Mouse (Mus musculus): Measurements from ENCODE around the gene Cyp26a1.

Gene Cyp26a1

DNA sequence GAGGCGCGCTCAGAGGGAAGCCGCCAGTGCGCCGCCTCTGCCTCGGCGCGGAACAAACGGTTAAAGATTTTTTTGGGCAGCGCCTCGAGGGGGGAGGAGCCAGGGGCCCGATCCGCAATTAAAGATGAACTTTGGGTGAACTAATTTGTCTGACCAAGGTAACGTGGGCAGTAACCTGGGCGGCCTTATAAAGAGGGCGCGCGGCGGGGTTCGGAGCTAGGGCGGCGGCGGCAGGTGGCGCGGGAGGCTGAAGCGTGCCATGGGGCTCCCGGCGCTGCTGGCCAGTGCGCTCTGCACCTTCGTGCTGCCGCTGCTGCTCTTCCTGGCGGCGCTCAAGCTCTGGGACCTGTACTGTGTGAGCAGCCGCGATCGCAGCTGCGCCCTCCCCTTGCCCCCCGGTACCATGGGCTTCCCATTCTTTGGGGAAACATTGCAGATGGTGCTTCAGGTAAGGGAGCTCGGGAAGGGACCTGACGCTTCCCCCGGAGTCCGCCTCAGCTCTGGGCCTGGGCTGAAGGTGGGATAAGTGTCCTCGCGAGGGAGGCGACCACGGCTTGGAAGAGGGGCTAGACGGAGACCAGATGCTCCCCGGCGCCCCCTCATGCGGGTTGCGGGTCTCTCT lies at the start of gene Cyp26a1:
Cyp26a1 (plus strand) TSS at position 148 of the 622 bp plus-strand sequence.
- CTCF ChIA-PET, result interaction anchor here (0.6 kb wide), 1 partner anchor 227 kb away, joined by 10 read pairs; no protein-coding TSS in a partner anchor

DNA sequence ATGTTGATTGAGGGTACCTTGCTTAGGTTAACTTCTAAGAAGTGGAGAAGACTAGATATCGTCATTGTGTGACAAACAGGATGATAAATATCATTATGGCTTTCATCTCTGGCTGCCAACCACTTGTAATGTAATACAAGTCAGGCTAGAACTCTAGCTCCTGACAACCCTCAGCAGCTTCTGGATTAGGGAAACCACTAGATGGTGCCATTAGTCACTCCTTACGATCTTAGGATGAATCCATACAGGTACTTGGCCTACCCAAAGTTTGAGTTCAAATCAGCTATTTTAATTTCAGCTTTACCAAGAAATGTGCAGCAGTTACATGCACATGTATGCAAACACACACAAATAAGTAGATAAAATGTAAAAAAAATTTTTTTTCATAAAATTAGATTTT lies 49.6 kb upstream of the Cyp26a1 start:
- CTCF ChIA-PET, result interaction anchor here (0.6 kb wide), 1 partner anchor 93 kb away, joined by 3 read pairs; no protein-coding TSS in a partner anchor

DNA sequence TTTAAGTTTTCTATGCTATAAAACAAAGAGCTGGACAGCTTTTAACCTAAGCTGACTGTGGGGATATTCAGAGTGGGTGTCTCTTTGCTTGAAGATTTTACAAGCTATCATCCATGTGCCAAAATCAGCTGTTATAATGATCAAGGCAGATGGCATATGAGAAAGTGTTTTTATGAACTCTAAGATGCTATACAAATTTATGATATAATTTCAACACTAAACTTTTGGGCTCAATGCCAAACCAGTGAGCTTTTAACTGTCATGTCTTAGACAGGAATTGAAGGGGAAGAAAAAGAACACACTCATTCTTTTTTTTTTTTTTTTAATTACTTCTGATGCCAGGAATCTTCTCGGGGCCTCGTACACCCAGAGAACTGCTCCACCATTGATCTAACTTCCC lies 47.1 kb upstream of the Cyp26a1 start:
- CTCF ChIA-PET, result interaction anchor here (1.2 kb wide), 1 partner anchor 17 kb away, joined by 3 read pairs; no protein-coding TSS in a partner anchor

DNA sequence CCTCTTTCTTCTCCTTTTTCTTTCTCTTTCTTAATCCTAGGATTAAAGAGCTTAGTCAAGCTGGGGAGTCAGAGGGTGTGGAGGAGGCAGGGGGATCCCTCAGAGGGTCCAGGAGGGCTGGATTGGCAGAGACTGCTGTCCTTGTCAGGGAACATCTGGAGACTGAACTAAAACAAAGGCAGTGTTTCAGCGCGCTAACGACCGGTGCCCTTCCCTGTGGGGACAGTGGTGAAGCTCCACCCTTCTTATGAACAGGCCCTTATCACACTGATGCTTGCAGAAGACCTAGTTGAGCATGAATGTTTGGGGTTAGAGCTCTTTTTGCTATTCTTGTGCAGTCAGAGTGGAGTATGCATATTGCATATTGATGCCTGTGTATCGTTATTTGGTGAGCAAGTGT lies 43.6 kb upstream of the Cyp26a1 start:
- CTCF ChIA-PET, result no interaction called here

DNA sequence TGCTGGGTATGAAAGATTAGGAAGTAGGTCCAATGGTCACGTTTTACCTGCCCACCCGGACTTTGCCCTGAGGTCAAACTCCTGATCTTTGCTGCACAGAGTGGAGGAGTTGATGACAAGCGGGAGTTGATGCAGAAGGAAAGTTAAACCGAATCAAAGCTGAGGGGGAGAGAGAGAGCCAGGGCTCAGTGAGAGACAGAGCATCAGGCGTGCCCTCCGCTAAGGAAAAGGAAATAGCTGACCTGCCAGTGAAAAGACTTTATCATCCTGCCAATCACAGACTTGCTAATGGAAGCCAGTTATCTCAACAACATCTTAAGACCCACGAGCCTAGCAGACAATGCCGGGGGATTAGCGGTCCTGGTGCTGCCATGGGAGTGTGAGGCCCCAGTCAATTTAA lies 41.2 kb upstream of the Cyp26a1 start:
- CTCF ChIA-PET, result interaction anchor here (0.6 kb wide), 1 partner anchor 488 kb away, joined by 9 read pairs; no protein-coding TSS in a partner anchor

DNA sequence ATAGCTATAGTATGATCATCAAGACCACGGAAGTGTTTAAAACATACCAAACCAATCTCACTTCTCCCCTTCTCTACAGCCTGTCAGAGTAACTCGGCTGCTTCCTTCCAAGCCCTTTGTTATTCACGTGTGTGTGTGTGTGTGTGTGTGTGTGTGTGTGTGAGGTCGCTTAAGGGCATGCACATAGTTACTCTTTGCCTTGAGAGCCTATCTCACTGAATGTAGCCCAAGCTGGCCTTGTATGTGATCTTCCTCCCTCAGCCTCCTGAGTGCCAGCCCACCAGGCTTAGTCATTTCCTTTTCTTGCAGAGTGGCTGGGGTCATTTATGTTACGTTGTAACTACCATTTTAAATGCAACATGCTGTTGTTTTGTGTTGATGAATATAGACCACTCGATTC lies 32.3 kb upstream of the Cyp26a1 start:
- CTCF ChIA-PET, result no interaction called here

DNA sequence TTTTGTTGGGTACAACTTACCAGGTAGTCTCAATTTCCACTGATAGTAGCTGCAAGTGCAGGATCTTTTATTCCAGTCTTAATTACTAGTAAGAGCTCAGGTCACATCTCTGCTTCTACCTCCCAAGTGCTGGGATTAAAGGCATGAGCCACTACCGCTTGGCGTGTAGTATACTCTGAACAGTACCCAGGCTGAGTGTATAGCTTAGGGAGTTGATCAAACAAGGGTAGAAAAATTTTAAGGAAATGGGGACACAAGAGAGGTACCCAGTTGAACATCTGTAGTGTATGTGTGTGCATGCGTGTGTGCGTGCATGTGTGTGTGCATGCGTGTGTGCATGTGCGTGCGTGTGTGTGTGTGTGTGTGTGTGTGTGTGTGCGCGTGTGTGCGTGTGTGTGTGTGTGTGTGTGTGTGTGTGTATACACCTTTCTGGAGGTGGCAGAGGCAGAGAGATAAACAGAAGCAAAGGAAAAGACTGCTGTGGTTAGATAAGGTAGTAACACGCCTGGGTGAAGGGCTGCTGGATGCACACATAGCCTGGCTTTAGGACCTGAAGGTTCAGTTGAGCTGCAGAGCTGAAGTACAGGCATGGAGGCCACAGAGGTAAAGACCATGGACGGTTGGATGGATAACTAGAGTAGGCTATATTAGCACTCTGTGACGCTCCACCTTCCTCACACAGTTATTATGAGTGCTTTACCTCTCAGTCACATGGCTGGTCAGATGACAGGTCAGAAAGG lies 29.6 kb upstream of the Cyp26a1 start:
- CTCF ChIA-PET, result no interaction called here

DNA sequence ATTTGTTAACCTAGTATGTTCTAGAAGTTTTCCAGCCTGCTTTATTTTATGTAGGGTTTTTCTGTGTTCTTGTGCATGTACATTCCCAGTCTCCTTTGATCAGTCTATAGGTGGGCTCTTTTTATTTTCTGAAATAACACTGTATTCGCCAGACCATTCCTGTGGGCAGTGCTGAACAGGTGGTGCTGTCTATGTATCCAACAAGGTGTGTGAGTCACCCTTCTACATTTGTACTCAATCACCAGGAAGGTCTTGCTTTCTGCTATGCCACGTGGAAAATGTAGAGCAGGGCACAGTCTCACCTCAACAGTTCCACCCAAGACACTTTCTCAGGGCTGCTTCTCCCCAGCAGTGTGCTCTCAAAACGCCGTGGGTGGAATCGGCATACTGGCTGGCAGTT lies 28.9 kb upstream of the Cyp26a1 start:
- CTCF ChIA-PET, result no interaction called here

DNA sequence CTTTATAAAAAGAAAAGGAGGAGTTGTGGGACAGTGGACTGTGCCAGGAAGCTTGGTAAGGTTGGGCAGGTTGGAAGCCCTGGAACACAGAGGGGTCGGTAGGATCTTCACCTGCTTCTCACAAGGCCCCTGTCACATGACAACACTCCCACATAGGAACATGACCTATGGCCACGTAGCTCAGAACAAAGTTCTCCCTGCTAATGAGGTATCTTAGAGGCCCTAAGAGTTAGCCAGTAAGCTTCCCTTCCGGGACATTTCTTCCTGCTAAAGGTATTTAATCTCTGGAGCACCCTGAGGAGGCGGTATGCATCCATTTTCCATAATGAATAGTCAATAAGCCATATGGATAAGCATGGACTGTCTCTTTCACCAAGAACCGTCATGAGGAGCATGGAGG lies 28.1 kb upstream of the Cyp26a1 start:
- CTCF ChIA-PET, result no interaction called here

DNA sequence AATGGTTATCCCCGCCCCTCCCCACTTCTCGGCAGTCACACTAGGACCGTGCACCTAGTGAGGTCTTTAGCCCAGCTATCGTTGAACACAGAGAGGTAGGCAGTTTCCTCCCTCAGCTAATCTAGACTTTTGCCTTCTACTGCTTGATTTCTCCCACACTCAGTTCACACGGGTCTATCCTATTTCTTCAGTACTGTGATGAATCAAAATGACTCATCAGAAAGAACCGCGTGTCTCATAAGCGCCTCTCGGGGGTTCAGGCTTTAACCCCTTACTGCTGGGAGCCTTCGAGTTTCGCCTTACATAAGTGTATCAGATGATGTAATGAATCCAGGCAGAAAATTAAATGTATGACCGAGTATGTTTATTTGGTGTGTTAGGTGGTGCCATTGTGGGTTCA lies 24.2 kb upstream of the Cyp26a1 start:
- CTCF ChIA-PET, result no interaction called here

DNA sequence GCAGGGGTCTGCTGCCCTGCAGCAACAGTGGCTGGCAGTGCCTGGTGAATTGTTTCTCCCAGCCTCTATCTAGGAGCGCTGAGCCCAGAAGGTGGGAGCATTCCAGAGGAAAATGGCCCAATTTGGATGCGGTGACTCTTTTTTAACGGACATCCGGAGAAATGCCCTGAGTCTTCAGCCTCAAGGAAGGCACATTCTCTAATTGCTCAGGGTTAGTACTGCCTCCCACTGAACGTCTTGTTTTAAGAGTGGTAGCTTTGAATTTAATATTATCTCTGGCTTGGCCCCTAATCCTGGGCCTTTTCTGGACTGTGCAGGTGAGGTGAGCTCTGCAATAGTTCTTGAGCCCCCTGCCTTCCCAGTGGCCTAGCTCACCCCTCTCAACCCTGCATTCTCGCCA lies 12.3 kb upstream of the Cyp26a1 start, which contains the start of gene Cyp26c1:
Cyp26c1 (plus strand) TSS at position 301 of the 400 bp plus-strand sequence.
- CTCF ChIA-PET, result no interaction called here

DNA sequence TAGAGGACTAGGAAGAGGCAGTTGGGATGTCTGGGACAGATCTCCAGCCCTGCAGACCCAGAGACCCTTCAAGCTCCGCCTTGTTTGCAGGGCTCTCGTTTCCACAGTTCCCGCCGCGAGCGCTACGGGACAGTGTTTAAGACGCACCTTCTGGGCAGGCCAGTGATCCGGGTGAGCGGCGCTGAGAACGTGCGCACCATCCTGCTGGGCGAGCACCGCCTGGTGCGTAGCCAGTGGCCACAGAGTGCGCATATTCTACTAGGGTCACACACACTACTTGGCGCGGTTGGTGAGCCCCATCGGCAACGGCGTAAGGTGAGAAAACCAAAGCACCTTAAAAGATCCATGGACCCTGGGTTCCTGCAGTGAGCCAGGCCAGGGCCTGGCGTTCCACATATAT lies 11.3 kb upstream of the Cyp26a1 start:
- CTCF ChIA-PET, result interaction anchor here (0.5 kb wide), 1 partner anchor 14 kb away, joined by 5 read pairs; no protein-coding TSS in a partner anchor

DNA sequence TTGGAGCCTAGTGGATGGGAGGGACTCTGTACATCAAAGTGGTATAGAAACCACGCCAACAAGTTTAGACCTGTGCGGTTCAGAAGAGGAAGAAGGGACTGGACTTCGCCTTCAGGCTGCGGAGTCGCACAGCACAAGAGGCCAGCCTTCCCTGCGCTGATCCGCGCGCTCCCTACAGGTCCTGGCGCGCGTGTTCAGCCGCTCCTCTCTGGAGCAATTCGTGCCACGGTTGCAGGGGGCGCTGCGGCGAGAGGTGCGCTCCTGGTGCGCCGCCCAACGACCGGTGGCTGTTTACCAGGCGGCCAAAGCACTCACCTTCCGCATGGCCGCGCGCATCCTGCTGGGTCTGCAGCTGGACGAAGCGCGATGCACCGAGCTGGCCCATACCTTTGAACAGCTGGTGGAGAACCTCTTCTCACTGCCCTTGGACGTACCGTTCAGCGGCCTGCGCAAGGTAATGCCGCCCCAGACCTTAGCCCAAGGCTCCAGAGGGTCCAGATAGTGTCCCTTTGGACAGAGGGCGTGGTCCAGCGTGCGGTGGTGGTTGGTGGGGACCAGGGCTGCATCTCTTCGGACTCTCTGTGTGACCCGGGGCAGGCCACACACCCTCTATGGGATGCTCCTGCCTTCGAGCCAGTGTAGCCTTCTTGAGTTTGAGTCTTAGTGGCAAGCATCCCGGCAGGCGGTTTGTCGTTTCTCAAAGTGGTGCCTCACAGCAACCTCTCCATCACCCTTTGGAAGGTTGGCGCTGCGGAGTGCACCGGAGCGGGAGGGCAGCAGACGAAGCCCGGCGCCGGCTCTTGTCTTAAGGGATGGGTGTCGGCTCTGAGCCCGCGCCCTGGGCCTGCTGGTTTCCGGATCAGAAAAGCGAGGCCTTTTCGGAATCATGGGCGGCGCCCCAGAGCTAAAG lies 10.4 kb upstream of the Cyp26a1 start:
- CTCF ChIA-PET, result interaction anchor here (0.5 kb wide), 1 partner anchor 13 kb away, joined by 5 read pairs; no protein-coding TSS in a partner anchor

DNA sequence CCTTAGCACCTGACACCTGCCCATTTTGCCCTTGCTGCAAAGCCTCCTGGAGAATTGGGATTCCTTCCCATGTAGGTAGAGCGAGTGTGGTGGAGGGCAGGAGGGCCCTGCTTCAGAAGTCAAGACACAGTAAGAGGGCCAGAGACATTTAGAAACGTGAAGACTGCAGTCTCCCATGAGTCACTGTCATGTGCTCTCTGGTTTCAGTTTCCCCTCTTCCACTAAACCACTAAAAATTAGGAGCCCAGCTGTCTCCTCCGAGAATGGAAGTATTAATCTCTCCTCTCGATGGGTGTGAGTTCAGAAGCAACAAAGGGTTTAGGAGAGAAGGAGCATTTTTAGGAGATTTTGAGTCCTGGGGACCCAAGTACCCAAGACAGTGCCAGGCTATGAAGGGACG lies 8.1 kb upstream of the Cyp26a1 start:
- CTCF ChIA-PET, result interaction anchor here (0.6 to 0.7 kb wide), 2 partner anchors 18 to 87 kb away, joined by 3 to 4 read pairs; no protein-coding TSS in a partner anchor

DNA sequence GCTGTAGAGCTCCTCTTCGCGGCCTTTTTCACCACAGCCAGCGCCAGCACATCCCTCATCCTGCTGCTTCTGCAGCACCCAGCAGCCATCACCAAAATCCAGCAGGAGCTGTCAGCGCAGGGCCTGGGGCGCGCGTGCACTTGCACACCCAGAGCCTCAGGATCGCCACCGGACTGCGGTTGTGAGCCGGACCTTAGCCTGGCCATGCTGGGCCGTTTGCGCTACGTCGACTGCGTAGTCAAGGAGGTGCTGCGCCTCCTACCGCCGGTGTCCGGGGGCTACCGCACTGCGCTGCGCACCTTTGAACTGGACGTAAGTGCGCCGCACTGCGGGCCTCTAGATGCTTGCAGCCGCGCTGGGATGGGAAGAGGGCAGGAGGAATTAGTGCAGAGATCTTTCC lies 6.9 kb upstream of the Cyp26a1 start:
- CTCF ChIA-PET, result no interaction called here

DNA sequence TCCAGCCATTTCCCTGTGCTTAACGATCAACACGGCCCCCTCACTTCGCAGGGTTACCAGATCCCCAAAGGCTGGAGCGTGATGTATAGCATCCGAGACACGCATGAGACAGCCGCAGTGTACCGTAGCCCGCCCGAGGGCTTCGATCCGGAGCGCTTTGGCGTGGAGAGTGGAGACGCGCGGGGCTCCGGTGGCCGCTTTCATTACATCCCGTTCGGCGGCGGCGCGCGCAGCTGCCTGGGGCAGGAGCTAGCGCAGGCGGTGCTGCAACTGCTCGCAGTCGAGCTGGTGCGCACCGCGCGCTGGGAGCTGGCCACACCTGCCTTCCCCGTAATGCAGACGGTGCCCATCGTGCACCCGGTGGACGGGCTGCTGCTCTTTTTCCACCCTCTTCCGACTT lies 4.7 kb upstream of the Cyp26a1 start:
- CTCF ChIA-PET, result no interaction called here

DNA sequence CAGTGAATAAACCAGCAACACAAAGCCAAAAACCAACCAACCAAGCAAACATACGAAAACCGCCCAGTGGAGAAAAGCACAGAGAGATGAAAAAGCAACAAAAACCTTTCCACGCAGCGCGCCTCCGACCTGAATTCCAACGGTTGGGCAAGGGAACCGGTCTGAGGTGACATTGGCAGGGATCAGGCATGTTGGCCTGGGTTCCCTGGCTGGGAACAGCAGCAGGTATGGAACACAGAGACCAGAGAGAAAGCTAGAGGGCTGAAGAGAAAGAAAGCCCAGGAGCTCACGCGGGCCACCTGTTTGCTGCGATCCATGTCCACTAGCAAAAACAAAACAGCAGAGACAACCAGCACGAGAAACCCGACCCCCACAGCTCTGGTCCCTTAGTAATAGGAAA lies 2.5 kb upstream of the Cyp26a1 start:
- CTCF ChIA-PET, result no interaction called here

DNA sequence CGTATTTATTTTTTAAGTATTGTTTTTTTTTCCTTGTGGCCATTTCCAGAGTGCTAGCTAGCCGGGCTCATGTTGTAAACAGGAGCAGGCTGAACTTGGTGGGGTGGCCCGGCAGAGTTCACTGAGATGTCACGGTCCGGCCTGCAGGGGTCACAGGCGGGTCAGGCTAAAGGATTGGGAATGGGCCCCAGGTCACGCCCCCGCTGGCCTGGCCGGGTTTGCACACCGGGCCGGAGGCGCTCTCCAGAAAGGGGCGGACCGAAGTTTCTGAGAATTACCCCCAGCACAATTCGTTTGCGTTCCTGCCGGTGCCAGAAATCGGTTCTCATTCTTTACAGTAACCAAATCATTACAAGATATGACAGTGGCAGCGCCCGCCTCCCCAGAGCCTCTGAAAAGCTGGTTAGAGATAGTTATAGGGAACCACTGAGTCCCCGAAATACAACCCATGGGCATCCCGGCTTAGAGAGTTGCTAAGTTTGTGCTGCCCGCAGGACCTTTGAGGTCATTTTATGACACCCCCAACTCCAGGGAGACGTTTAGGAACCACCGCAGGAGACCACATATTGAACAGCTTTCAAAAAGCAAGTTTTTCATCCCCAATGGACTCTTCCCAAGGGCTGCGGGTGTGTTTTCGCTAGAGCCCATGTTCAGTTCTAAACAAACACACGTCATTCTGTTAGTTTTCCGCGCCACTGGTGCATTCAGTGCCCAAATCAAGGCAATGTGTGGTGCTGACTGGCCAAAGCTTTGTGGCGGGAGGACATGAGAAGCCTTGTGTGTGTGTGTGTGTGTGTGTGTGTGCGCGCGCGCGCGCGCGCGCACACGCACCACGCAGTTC lies 1.6 kb upstream of the Cyp26a1 start:
- CTCF ChIA-PET, result no interaction called here

DNA sequence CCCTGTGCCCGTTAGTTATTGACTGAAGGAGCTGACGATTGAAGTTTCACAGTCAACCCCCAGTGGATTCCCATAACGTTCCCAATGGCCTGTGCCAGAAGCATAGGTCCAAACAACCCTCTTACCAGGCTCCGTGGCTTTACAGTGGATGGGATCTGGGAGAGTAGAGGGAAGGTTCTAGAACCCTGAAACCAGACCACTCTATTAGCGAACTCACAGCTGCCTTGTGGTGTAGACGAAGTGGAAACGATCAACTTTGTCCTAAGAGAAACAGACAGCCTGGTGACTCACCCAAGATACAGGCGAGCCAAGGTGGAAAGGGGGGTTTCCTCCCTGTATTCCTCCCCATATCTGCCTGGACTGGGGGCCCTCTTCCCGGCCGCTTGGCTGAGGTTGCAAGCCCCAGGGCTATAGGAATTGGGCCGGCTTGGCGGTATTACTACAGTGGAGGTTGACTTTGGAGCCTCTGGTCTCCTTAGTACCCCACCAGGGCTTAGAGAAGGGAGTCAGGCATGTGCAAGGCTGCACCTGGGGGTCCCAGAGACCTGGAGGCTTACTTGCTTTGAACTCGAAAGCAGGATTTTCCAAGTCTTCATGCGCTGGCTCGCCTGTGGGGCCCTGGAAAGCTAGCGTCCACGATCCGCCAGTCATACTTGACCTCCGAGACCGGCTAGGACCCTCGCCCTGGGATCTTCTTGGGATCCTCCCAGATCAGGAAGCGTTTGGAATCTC lies 829 bp upstream of the Cyp26a1 start:
- CTCF ChIA-PET, result no interaction called here

DNA sequence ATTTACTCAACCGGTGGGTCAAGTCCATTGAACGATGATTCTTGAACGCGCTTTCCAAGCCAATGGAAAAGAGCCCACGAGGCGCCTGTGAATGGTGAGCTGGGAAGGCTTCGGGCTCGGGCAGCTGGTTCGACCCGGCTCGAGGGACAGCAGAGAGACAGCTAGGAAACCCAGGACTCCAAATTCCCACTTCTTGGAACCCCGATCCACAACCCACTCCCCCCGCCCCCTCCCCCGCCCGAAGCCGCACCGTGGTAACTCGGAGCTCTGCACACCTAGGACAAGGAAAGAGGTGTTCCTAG lies 312 bp upstream of the Cyp26a1 start:
- CTCF ChIA-PET, result interaction anchor here (0.6 kb wide), 1 partner anchor 226 kb away, joined by 10 read pairs; no protein-coding TSS in a partner anchor
